Mouse (Mus musculus) cerebellum, adult 18-20 months (tissue): ENCODE measurements at regions not wholly inside any gene's neighbourhood (a gene's known extent, or its start where the extent isn't known, plus 50 kb on each side); places are given as distances from the start of the nearest gene placed in this dataset.

Source experiments
- DNase-seq, 2 experiments: peaks; one replicate each; pipeline ENCODE4 v3.0.0; 2021

- DNase-seq = no peak
Measured at GRCm38 (mm10) chr2:148503143-148503854, 59.9 kb upstream of the Cd93 start.

GRCm38 (mm10) chr2:148502321-148502720, 59.0 kb upstream of the Cd93 start:
- no peak for DNase-seq

GRCm38 (mm10) chr2:148500235-148500936, 57.0 kb upstream of the Cd93 start:
- no peak for DNase-seq

GRCm38 (mm10) chr2:148497452-148498302, 54.3 kb upstream of the Cd93 start:
- no peak for DNase-seq

GRCm38 (mm10) chr2:148496151-148497040, 53.0 kb upstream of the Cd93 start:
- DNase-seq = no peak

- DNase-seq = no peak
Measured at GRCm38 (mm10) chr2:148495485-148495884, 52.1 kb upstream of the Cd93 start.

GRCm38 (mm10) chr2:148493281-148493680, 49.9 kb upstream of the Cd93 start:
- no peak for DNase-seq
